Mouse (Mus musculus): ENCODE data around the gene Herc1.

Herc1 gene

DNA sequence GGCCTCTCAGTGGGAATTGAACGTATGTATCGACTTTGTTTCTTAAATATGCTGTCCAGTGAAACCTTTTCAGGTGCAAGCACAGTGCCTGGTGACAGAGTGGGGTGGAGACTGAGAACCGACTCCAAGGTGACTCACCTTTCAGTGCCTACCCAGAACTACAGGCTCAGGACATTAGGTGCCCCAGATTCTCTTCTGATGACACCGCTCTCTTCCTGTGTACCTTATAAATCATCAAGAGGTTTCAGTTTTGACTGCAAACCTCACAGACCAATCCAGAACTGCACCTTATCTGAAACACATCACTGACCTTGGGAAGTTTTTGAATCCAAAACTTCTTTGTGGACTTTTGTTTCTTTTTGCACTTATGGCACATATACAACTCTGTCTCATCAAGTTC, 170.0 kb downstream of the Herc1 start:
- DNase-seq (ENCODE audit: low read depth, low spot score): no peak

DNA sequence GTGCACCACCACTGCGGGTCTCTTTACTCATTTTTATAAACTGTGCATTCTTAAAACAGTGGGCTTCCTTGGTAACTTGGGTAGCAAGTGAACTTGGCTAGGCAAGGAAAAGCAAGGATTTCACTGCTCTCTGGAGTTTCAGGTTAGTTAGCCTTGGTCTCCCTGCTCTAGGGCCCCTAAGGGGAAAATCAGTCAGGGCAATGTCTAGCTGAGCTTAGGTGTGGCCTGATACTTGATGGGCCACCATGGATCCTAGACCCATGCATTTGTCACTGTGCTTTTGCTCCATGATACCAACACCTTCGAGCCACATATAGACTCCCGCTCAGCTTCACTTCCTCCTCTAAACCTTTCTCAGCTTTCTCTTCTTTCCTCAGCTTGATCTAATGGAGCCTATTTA, 171.3 kb downstream of the Herc1 start:
- DNase-seq (ENCODE audit: low read depth, low spot score): no peak

- no peak for DNase-seq (ENCODE audit: low read depth, low spot score)
These were observed 192.5 kb downstream of the Herc1 start for GRCm38 (mm10) chr9:66542785-66543184.

Measured in embryo, embryonic 11.5 days (tissue).